Mouse (Mus musculus) activated CD4-positive, CD25-positive, alpha-beta regulatory T cell, adult 4 months (primary cell): Measurements from ENCODE around the gene Krt2. TPM values are rescaled to one million over a fixed set of nuclear protein-coding genes. Genes with fewer than 3 reads are reported as not detected.

Source experiments
- ATAC-seq: one replicate; pipeline ENCODE4 v1.8.0; 2017
- polyA plus RNA-seq, 2 experiments: library from polyadenylated mRNA; unstranded; fragments of 100-300 nt; shearing (Covaris generic); gene quantifications; one replicate each; pipeline ENCODE4 v1.2.1; 2017

The Krt2 gene
- not detected for polyA plus RNA-seq

- ATAC-seq, result no peak
These were observed at the start of gene Krt2 for GRCm38 (mm10) chr15:101817875-101818274. Gene Krt2, minus strand, starts transcription at chr15:101818169.

DNA sequence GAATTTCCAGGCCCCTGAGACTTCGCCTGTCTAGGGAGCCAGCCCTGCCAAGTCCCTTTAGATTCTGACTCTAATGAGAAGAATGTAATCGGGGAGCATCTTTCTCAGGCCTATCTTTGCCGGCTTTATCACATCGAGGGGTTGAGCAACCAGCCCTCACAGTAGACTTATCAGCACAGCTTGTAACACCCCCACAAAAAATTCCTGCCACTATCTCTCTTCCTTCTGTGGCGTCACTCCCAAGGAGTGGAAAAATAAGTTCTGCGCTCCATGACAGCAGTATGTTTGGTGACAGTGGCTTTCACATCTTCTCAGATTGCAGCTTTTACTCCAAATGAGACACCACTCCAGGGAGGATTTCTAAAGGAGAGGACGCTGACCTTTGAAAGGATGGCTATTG, 48.8 kb upstream of the Krt2 start:
- ATAC-seq, result no peak

DNA sequence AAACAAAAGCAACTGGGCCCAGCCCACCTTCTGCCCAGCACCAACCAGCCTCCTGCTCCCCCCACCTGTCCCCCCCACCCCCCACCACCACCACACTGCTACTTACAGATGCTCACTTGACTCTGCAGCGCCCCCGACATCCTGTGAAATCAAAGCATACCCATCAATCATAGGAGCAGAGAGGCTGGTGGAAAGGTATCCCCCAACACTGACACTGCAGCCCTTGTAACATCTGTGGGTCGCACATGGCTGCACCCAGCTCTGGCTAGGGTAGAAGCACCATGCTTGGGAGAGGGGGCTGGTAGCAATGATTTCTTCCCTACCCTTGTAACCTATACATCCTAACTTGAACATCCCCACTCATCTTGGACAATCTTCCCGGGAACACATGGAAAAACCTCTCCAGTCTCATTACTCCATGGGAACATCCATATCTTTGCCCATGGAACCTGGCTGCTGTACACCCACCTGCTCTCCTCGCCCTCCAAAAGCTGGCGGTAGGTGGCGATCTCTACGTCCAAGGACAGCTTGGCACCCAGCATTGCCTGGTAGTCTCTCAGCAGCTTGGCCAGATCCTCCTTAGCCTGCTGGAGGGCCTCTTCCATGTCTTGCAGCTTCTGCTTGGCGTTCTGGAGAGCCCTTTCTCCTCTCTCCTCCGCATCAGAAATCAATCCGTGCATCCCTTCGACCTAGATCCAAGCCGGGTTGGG, 42.6 kb upstream of the Krt2 start:
- no peak for ATAC-seq

DNA sequence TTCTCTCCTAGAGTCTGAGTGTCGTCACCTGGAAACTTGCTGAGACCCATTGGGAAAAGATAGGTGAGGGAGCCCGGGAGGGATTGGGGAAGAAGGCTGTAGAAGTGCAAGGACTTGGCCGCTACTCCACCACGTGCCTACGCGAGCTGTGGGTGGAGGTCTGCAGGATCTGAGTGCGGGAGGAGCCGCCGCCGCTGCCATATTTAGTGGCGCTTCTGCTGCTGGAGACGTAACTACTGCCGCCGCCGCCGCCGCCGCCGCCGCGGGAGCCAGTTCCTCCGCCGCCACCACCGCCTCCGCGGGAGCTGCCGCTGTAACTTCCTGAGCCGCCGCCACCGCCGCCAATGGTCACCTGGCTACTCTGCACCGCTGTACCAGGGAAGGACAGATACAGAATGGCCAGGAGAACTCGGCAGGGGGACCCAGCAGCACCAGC, 41.8 kb upstream of the Krt2 start:
- no peak for ATAC-seq

DNA sequence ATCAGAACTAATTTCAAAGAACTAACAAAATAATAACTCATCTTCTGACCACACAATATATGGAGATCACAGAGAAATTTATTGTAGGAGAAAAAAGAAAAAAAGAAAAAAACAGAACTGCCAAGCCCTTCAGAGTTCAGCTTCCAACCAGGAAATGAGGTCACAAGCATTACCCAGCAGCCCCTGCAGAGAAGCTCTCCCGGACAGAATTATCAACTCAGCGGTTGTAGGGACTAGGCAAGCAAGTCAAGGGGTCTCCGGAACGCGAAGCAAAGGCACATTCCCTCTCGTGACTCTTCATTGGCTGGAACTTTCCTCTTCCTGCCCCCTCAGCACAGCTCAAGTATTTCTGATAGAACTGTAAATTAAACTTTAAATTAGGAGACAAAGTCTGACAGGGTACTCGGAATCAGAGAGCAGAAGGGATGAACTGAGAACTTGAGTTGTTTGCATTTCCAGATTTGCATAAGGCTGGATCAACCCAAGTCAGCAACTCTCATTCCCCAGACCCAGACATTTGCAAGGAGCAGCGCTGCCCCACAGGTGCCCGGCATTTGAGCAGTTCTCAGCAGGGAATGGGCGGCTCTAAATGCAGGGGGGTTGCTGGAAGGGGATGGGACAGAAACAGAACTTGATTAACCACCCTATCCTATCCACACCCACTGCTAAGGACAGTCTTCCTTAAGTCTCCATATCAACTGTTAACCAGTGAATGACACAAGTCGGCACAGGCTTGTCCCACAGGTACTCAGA, 40.9 kb upstream of the Krt2 start:
- ATAC-seq, result no peak

DNA sequence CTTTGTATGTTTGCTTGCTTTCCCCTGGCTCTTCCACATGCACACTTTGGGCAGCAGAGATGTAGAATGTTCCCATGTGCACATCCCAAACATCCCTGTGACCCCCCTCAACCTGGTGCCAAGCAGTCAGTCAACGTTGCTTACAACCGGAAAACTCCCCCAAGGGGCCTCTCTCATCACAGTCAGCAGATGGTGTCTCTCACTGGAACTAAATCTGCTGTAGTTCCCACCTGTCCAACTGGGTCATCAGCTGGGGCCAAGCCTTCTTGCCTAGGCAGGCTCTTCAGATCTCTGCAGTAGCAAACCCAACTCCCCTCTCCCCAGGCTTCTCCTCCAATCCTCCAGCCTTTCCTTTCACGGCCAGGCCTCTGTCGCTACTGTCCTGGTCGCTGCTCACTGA, 38.7 kb upstream of the Krt2 start:
- no peak for ATAC-seq

DNA sequence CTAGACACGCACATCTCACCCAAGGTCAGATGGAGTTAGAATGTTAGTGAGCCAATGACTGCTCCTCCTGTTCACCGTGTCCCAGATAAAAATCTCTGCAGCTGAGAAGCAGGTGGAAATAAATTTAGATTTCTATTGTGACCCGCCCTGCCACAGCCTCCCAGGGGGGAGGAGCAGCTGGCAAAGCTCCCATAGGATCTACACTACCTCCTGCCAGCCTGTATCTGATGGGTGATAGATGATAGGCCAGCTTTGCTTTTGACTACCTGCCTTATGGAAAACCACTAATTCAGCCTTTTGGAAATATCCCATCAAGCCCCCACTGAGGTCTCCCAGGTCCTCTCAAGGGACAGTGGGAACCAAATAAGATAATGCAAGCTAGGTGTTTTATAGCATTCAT, 37.8 kb upstream of the Krt2 start:
- no peak for ATAC-seq

DNA sequence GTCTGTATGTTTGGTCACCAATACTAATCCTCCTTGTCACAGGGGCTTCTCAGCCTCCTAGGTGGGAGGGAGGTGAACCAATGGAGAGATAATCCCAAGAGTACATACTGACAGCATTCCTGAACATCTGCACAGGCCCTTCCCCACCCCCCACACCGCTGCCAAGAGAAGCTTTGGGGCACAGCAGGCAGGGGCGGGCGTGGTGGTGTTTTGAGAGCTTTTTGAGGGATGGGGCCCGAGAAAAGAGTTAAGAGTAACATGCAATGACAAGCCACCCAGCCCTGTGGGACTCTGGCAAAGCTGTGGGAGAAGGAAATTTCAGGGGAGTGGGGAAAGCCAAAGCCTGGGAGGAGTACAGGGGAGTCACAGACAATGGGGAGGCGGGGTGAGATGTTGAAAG, 36.3 kb upstream of the Krt2 start:
- ATAC-seq, result no peak

- no peak for ATAC-seq
These were observed 34.6 kb upstream of the Krt2 start for GRCm38 (mm10) chr15:101852571-101852970.

DNA sequence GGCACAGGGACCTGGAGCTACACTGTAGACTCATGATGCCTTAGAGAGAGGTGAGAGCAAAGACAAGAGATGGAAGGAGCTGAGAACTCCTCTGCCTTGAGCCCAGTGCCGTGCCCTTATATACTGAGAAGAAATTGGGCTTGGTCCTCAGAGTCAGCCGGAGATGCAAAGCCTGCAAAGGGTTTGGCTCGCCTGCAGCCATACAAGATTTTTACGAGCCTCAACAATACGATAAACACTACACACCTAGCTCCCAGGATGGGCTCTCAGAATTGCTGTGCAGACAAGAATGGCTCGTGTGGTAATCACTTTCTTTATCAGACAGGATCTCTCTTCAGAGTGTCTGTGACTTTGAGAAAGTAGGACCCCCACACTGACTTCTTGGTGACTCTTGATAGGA, 32.7 kb upstream of the Krt2 start, which contains the start of gene Krt1:
Gene Krt1 (minus strand): TSS at position 101 of the 400 bp plus-strand sequence.
- ATAC-seq, result no peak

- peak; percentile 54 for ATAC-seq
These were observed 28.0 kb upstream of the Krt2 start for GRCm38 (mm10) chr15:101845971-101846403.

- ATAC-seq, result no peak
These were observed 25.2 kb upstream of the Krt2 start for GRCm38 (mm10) chr15:101843192-101843591.

DNA sequence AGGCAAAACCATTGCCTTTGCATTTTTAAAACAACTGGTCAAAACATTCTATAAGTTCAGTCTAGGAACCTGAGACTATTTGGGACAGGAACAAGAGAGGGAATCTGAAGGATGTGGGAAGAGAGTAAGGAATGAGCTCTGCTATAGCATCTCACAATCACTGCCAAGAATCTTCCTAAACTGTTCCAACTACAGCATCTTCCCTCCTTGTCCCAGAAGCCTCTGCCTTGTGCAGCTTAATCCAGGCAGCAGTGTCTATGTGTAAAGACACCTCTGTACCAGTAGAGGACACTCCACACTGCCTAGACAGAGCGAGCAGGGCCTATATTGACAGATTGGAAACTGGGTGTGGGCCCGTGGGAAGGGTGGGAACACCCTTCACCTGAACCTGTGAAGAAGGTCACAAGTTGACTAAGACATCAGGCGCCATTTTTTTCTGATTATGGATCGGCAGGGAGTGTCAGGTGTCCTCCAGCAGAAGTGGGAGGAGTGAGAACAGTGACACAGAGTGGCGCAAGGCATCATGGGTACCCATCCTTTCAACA, 16.9 kb upstream of the Krt2 start:
- no peak for ATAC-seq

DNA sequence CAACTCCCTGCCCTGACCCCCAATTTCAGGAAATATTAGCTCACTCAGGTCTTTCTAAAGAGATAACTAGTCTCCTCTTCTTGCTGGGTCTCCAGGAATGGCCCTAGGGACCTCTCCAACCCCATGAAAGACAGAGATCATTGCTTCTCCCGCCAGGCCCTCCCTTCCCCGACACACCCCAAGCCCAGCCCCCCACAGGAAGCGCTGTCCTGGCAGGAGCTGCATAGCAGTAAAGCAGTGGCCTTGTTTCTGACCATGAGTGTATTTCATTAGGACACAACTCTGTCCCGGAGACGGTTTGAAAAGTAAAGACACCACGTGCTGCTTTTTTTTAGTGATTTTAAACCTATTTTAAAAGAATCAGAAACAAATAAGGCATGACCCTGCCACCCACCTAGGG, 15.2 kb upstream of the Krt2 start:
- no peak for ATAC-seq

- ATAC-seq, result no peak
These were observed 11.5 kb upstream of the Krt2 start for GRCm38 (mm10) chr15:101829441-101829840.

DNA sequence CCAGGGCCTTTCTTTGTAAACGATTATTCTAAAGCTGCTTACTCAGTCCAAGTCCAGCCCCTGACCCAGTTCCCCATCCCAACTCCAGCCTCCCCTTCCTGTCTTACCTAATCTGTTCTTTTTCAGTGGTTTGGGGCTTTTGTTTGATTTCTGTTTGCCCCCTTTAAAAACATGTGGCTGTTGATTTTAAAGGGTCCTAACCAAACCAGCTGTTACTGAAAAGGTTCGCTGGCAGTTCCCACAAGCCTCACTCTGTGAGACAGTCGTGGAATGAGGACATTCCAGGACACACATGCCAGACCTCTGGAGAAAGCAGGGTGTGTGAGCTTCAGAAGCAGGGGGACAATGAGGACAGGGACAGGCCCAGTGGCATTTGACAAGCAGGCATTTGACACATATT, 3.8 kb upstream of the Krt2 start:
- ATAC-seq, result no peak

- ATAC-seq, result no peak
These were observed 14.7 kb downstream of the Krt2 start for GRCm38 (mm10) chr15:101803052-101803822.

- no peak for ATAC-seq
These were observed 15.6 kb downstream of the Krt2 start, which contains the start of gene Krt73 for GRCm38 (mm10) chr15:101802296-101802835. Gene Krt73, minus strand, starts transcription at chr15:101802346.

DNA sequence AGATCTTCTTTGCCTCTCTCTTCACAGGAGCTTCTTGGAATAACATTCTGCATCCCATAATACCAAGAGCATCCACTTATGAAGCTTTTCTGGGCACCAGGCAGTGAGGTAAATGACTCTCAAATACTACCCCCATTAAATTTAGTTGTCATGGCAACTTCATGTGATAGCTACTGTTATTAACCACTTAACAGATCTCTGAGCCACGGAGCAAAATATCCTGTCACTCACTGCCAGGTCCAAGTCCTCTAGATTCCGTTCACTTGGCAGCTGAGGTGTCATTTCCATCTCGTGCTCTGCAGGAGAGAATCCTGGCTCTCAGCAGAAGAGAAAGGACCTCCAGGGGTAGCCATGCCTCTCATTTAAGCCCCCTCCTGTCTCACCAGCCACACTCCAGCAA, 27.1 kb downstream of the Krt2 start:
- ATAC-seq, result no peak

DNA sequence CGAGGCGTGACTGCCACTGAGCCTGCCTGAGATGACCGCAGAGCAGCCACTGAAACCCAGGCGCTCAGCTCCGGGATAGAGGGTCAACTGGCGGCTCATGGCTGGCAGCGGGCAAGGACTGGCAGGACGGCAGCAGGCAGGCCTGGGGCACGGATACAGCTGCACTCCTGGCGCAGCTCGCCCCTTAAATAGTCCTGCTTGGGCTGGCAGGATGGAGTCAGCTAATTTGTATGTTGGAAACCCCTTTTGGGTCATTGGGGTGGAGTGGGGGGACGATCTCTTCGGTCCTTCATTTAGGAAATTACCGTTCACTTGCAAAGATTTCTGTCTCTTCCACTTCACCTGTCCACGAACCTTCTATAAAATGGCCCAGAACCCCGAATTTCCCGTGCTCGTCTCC, 31.6 kb downstream of the Krt2 start, which contains the start of gene Krt72:
Gene Krt72 (minus strand): TSS at position 101 of the 400 bp plus-strand sequence.
- no peak for ATAC-seq

- ATAC-seq, result no peak
These were observed 44.5 kb downstream of the Krt2 start for GRCm38 (mm10) chr15:101773420-101773819.

DNA sequence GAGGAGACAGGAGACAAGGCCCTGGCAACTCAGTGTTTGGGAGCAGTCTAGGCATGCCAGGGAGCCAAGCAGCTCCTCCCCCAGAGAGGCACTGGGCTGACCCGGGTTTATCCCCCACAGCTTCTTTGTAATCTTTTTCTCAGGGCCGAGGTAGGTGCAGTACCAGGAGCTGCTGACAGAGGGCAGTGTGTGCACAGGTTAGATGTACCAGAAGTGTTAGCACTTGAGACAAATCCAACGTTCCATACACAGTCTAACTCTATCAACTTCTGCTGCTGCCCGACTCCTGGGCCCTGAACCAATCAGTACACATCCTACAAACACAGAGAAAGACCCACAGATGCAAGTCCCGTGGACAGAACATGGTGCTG, 45.3 kb downstream of the Krt2 start:
- no peak for ATAC-seq
